Mouse (Mus musculus) small intestine, adult 2 months (tissue): Measurements from ENCODE around the gene Atg2b.

Source experiments
- CTCF ChIP-seq: fragments of 200-500 bp; IDR thresholded peaks from 2 replicates; pipeline ENCODE4 v1.5.1; 2012; ENCODE audit warnings: low read depth, mild to moderate bottlenecking, control low read depth, inconsistent platforms, low read length, moderate library complexity, mixed read lengths; ENCODE audit not compliant: insufficient replicate concordance, insufficient read length; ENCODE audit errors: extremely low read depth
- POLR2A ChIP-seq: fragments of 200-500 bp; IDR thresholded peaks from 2 replicates; pipeline ENCODE4 v1.6.1; 2012; ENCODE audit warnings: low read depth, mild to moderate bottlenecking, control low read depth, inconsistent platforms, low read length, moderate library complexity

DNA sequence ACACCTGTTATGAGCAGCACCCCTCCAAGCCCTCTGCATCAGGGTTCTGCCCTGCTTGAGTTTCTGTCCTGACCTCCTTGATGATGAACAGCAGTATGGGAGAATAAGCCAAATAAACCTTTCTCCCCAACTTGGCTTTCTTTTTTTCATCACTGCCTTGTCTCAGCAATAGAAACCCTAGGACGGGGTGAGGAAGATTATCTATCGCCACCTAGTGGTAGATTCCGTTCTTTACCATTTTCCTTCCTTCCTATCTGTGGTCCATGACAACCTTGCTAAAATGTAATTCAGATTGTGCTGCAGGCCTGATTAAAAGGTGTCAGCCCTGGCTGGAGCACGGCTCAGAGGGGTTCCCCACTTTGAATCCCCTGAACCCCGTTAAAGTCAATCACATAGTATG, 37.6 kb upstream of the Atg2b start:
- TF ChIP-seq CTCF (peak; percentile 30; the same call in 1 of the 2 replicates), POLR2A (no peak)
